Mouse (Mus musculus): ENCODE results near the gene Ttc7b. TPM values are rescaled to one million over a fixed set of nuclear protein-coding genes. Genes with fewer than 3 reads are reported as not detected.

Ttc7b gene
- total RNA-seq, 2 experiments from 2014 or later = 6.2 to 13.4 TPM

DNA sequence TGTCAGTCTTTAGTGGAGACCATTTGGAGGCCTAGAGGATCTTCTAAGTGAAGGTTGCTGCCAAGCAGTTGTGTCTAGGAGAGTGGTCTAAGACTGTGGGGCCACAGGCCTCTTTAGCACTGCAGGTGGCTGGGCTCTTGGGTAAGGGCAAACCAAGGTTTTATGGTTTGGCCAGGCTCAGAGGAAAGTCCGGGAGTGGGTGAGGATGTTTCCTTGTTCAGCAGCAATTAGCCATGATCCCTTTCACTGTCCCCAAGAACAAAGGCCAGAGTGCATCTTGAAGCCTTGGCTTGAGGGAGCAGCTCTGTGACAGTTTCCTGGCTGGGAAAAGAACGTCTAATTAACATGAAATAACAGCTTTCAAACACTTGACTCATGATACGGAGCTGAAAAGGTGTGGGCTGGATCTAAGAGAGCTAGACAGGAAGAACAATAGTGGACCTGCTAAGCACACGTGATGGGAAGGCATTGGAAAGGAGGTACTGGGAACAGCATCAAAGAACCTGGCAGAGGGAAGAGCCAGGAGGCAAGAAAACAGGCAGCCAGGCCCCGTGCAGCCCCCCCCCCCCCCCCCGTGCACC, 162.5 kb downstream of the Ttc7b start:
- ATAC-seq (replicated peaks; ENCODE audit: low FRiP score, poor library complexity, severe bottlenecking) = no peak

DNA sequence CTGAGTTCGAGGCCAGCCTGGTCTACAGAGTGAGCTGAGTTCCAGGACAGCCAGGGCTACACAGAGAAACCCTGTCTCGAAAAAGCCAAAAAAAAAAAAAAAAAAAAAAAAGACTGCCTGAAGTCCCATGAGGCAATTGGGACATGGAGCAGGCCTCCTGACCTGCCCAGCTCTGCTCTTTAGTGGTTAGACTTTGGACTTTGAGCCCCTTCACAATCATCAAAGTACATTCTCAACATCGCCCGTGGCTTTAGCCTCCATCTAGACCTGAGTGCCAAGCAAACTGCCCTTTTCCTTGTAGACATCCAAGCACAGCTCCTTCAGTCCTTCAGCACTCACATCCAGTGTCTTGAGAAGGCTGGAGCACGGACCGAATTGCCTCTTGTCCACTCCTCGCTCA, 164.2 kb downstream of the Ttc7b start:
- ATAC-seq (replicated peaks; ENCODE audit: low FRiP score, poor library complexity, severe bottlenecking) = no peak

GRCm38 (mm10) chr12:100355565-100355964, 165.1 kb downstream of the Ttc7b start:
- no peak for ATAC-seq (replicated peaks; ENCODE audit: low FRiP score, poor library complexity, severe bottlenecking)

- no peak for ATAC-seq (replicated peaks; ENCODE audit: low FRiP score, poor library complexity, severe bottlenecking)
These were observed 166.7 kb downstream of the Ttc7b start for GRCm38 (mm10) chr12:100353954-100354353.

- ATAC-seq (replicated peaks; ENCODE audit: low FRiP score, poor library complexity, severe bottlenecking) = no peak
These were observed 167.4 kb downstream of the Ttc7b start for GRCm38 (mm10) chr12:100353075-100353782.

GRCm38 (mm10) chr12:100352094-100352493, 168.5 kb downstream of the Ttc7b start:
- no peak for ATAC-seq (replicated peaks; ENCODE audit: low FRiP score, poor library complexity, severe bottlenecking)

DNA sequence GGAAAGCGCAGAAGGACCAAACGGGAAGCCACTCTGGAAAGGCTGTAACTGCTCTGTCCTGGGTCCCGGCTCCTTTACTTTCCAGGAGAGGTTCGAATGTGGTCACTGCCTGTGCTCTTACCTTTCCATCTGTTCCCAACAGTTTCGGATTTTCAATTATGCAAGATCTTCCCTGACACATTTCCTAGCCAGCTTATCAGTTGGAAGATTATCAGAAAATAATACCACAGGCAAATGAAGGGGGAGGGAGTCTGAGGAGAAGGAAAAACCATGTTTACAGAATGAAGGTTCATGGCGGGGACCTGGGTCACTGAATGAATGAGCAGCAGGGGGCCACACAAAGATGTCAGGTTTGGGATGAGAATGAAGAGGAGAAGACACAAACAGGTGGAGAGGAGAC, 177.1 kb downstream of the Ttc7b start:
- ATAC-seq (replicated peaks; ENCODE audit: low FRiP score, poor library complexity, severe bottlenecking) = no peak

DNA sequence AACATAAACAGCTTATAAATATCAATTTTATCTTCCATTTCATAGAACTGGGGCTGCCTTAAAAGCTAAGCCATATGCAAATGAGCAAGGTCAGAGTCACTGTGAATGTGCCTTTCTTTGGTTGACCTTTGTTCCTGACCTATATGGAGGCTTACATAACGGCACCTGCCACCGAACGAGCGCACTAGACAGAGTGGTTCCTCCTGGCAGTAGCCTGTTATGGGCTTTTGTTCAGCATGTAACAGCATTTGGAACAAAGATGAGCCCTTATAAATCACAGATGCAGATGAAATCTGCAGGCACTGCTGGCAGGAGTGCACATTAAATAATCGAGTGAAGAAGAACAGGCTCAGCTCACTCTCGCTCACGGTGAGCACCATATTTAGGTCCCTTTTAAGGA, 179.0 kb downstream of the Ttc7b start:
- ATAC-seq (replicated peaks; ENCODE audit: low FRiP score, poor library complexity, severe bottlenecking) = no peak

DNA sequence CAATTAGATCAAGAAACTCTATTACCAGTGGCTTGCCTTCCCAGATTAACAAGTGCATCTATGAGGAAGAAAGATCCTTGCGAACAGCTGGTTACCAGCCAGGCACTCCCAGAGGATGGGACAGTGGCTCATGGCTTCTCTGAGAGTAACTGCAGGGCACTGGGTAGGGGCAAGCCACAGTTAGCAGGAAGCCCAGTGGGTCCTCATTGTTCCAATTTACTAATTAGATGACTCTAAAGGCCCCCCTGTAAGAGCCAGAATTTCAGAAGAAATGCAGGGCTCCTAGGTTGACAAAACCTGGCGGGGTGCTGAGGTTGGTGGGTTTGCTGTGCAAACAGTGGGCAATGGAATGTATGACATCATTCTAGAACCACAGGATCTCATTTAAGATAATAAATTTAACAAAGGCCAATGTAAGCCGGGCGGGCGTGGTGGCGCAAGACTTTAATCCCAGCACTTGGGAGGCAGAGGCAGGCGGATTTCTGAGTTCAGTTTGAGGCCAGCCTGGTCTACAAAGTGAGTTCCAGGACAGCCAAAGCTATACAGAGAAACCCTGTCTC, 179.6 kb downstream of the Ttc7b start:
- no peak for ATAC-seq (replicated peaks; ENCODE audit: low FRiP score, poor library complexity, severe bottlenecking)

GRCm38 (mm10) chr12:100338055-100338454, 182.6 kb downstream of the Ttc7b start:
- no peak for ATAC-seq (replicated peaks; ENCODE audit: low FRiP score, poor library complexity, severe bottlenecking)

DNA sequence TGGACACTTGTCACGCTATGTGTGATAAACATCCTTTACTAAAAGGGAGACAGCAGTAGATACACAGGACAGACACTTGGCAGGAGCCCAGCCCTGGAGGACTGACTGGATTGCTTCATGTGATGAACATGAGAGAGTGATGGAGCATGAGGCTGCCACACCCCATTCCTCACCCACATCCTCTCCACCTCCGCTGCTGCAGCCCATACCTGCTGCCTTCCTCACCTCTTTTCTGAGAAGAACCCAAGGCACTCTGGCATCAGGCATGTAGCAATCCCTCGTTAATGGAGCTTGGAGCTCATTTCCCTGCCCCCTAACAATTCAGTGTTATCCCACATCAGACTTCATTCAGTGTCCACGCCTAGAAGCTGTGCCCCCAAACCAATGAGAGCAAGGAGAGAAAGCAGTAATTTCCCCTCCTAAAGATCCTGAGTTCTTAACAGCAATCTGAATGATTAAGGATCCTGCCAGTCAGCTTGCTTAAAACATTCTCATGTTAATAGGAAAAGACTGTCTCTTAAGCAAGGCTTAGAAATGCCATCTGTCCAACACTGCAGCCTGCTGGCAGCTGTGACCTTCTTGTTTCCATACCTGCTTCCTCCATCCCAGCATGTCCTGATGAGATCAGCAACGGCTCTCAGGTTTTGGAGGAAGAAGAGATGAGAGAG, 183.1 kb downstream of the Ttc7b start:
- no peak for ATAC-seq (replicated peaks; ENCODE audit: low FRiP score, poor library complexity, severe bottlenecking)

DNA sequence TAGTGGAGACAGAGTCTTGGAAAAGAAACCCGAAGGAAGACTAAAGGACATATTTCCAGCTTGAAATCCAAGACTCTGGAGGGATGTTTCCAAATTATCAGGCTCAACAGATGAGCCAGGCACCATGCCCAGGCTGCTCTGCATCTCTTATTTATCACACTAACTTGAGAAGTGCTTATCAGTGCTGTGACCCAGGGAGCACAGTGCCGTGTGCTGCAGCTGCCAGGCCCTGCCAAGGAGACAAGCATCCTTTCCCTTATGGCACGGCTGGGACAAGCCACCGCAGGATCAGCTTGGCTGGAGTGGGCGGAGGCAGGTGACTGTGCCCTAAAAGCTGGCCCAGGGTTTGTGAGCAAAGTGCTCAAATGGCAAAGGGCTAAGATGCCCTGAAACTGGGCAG, 184.4 kb downstream of the Ttc7b start:
- ATAC-seq (replicated peaks; ENCODE audit: low FRiP score, poor library complexity, severe bottlenecking) = peak; percentile 37; the same call in 1 of the 2 replicates

GRCm38 (mm10) chr12:100331806-100332205, 188.8 kb downstream of the Ttc7b start:
- no peak for ATAC-seq (replicated peaks; ENCODE audit: low FRiP score, poor library complexity, severe bottlenecking)

GRCm38 (mm10) chr12:100330234-100330633, 190.4 kb downstream of the Ttc7b start:
- ATAC-seq (replicated peaks; ENCODE audit: low FRiP score, poor library complexity, severe bottlenecking) = no peak

DNA sequence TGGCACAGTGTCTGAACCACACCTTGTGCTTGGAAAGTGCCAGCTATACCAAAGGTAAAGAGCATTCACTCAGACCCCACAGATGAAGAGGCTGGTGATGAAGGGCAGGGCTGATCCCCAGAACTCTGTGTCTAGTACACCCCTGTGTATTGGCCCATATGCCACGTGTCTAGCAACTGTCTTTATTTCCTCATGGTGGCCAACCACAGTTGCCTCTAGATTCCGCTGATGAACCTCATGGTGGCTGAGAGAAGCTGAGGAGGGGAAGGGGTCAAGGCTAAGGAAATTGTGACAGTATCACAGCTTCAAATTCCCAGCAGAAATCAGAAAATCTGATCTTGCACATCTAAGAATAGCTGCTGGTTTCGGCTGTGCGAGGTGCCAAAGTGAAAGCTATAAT, 191.6 kb downstream of the Ttc7b start:
- no peak for ATAC-seq (replicated peaks; ENCODE audit: low FRiP score, poor library complexity, severe bottlenecking)

DNA sequence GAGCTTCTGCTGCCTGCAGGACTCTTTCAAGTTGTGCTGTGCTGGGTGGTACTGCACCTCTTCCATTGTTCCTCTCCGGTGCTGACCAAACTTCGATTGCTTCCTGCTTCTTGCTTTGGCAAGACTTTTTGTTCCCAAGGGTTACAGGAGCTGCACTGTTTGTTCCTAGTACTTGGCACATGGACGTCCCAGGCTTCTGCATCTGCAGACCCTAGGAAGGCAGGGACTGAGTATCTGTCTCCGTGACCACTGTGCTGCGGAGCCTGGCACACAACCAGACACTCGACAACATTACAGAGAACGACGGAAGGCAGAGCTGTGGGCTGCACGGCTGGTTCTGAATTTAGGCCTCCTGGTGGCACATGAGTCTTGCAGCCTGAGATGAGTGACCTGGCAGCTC, 192.1 kb downstream of the Ttc7b start:
- ATAC-seq (replicated peaks; ENCODE audit: low FRiP score, poor library complexity, severe bottlenecking) = no peak

DNA sequence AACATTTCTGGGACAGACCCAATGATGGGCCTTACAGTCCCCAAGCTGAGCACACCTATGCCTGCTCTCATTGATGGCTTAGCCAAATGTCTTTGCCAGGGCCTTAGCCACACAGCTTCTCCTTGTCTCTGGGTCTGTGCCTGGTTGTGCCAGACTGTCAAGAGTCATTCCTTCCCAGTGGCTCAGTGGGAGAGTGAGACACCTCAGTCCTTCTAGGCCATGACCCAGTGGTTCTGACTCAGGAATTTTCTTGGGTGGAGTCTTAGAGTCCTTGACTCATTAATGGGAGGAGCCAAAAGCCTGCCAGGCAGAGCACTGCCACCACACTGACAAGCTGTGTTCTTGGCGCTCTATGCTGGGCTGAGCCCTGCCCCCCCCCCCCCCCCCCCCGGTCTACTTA, 193.9 kb downstream of the Ttc7b start:
- no peak for ATAC-seq (replicated peaks; ENCODE audit: low FRiP score, poor library complexity, severe bottlenecking)

DNA sequence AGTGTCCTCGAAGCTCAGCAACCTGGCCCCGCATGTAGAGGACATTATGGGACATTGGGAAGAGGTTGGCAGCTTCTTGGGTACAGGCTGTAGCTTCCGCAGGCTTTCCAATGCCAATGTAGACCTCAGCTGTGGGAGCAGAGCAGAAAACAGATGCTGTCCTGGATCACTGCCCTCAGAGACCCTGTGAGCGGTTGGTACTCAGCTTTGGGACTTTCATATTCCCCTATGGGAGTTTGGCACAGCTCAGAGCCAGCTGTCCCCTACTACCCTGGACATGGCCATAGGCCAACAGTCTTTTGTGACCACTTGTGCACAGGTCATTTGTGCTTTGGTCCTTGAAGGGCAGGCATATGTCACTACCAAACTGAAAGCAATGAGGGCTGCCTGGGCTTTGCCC, 195.0 kb downstream of the Ttc7b start:
- ATAC-seq (replicated peaks; ENCODE audit: low FRiP score, poor library complexity, severe bottlenecking) = no peak

DNA sequence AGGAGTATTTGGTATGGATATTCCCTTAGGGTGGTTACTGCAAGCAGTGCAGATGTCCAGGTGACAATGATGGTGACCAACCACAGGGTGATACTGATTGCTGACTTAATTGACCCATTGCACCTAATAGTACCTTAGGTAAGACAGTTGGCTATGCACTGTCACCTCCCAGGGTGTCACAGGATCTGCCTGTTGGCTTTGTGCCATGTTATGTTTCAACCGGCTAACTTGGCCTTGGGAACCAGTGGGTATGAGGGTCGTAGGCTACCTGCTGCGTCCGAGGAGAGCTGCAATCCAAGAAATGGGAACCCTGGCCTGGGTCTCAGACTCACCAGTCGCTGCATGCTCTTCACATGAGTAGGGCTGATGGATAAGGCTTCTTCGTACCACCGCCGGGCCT, 195.4 kb downstream of the Ttc7b start:
- no peak for ATAC-seq (replicated peaks; ENCODE audit: low FRiP score, poor library complexity, severe bottlenecking)

DNA sequence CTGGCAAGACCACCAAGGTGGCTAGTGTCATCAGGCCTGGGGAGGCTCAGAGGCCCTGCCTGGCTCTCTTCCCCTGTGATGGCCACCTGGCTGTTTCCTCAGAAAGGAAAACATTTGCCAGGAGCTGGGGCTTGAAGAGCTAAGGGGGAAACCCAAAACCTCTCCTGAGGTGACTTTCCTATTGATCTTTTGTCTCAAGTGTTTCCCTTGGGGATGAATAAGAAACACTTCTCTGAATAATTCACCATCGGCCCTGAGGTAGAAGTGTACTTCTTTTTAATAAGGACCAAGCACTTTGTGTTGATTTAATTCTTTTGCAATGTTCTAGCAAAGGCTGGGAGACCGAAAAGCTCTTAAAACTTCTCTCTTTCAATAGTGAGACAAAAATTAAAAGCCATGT, 197.0 kb downstream of the Ttc7b start:
- ATAC-seq (replicated peaks; ENCODE audit: low FRiP score, poor library complexity, severe bottlenecking) = no peak

- no peak for ATAC-seq (replicated peaks; ENCODE audit: low FRiP score, poor library complexity, severe bottlenecking)
These were observed 198.4 kb downstream of the Ttc7b start for GRCm38 (mm10) chr12:100322225-100322624.
